Mouse (Mus musculus) mature B cell (primary cell): ENCODE results near the gene Timeless.
"Not testable (repeated sequence)": the region's sequence is repeated elsewhere in the genome, so short reads cannot be mapped to it uniquely, and the experiment has no call there.

Experiments used
- in situ Hi-C: fragments of 300-500 bp; cut with MboI; formaldehyde crosslinking; loops from 2 replicates; pipeline ENCODE4 v1.14.3; 2019

The Timeless gene

GRCm38 (mm10) chr10:128231697-128232419, at the start of gene Timeless:
Gene Timeless (plus strand): TSS chr10:128232065.
- in situ Hi-C loops = no loop called here

GRCm38 (mm10) chr10:128184296-128184695, 47.6 kb upstream of the Timeless start:
- in situ Hi-C loops = no loop called here

- in situ Hi-C loops = no loop called here
These were observed 46.5 kb upstream of the Timeless start for GRCm38 (mm10) chr10:128185277-128185940.

GRCm38 (mm10) chr10:128185959-128186358, 45.9 kb upstream of the Timeless start:
- in situ Hi-C loops = no loop called here

GRCm38 (mm10) chr10:128187181-128187605, 44.7 kb upstream of the Timeless start:
- in situ Hi-C loops = no loop called here

GRCm38 (mm10) chr10:128188242-128188877, 43.5 kb upstream of the Timeless start:
- in situ Hi-C loops = no loop called here

- in situ Hi-C loops = no loop called here
These were observed 40.4 kb upstream of the Timeless start for GRCm38 (mm10) chr10:128191472-128191871.

GRCm38 (mm10) chr10:128192030-128192766, 39.7 kb upstream of the Timeless start:
- in situ Hi-C loops = not testable (repeated sequence)

GRCm38 (mm10) chr10:128193113-128193512, 38.8 kb upstream of the Timeless start:
- in situ Hi-C loops = no loop called here

GRCm38 (mm10) chr10:128194024-128194550, 37.8 kb upstream of the Timeless start, which contains the start of gene Gls2:
Gene Gls2 (plus strand): TSS chr10:128194457.
- in situ Hi-C loops = no loop called here

GRCm38 (mm10) chr10:128194551-128195461, 37.1 kb upstream of the Timeless start:
- in situ Hi-C loops = no loop called here

- in situ Hi-C loops = no loop called here
These were observed 30.0 kb upstream of the Timeless start for GRCm38 (mm10) chr10:128201856-128202255.

GRCm38 (mm10) chr10:128204941-128205340, 26.9 kb upstream of the Timeless start:
- in situ Hi-C loops = no loop called here

GRCm38 (mm10) chr10:128208326-128208725, 23.5 kb upstream of the Timeless start:
- in situ Hi-C loops = no loop called here

- in situ Hi-C loops = no loop called here
These were observed 22.4 kb upstream of the Timeless start for GRCm38 (mm10) chr10:128209311-128210009.

GRCm38 (mm10) chr10:128210131-128210530, 21.7 kb upstream of the Timeless start:
- in situ Hi-C loops = no loop called here

GRCm38 (mm10) chr10:128210954-128211353, 20.9 kb upstream of the Timeless start:
- in situ Hi-C loops = no loop called here

- in situ Hi-C loops = no loop called here
These were observed 20.3 kb upstream of the Timeless start, which contains the start of gene Spryd4 for GRCm38 (mm10) chr10:128211390-128212108. Gene Spryd4 (minus strand): TSS chr10:128211807.

- in situ Hi-C loops = no loop called here
These were observed 19.7 kb upstream of the Timeless start for GRCm38 (mm10) chr10:128212148-128212547.
